Mouse (Mus musculus) layer of hippocampus, adult 9-11 months (tissue): ENCODE results near the gene Gm13272.
A peak's percentile ranks its signal among the peaks of the same experiment; 100 is the strongest.
"Not testable (repeated sequence)": the region's sequence is repeated elsewhere in the genome, so short reads cannot be mapped to it uniquely, and the experiment has no call there.

Experiments
- DNase-seq: peaks from one replicate; pipeline ENCODE4 v3.0.0; 2022

The Gm13272 gene

GRCm38 (mm10) chr4:88788402-88788801 lies 8.8 kb downstream of the Gm13272 start, which contains the start of gene Gm13277:
Gm13277 (plus strand) TSS chr4:88788632.
- peak; percentile 54 for DNase-seq

GRCm38 (mm10) chr4:88791250-88791649 lies 11.6 kb downstream of the Gm13272 start, which contains the start of gene Gm13278:
Gm13278 (plus strand) TSS chr4:88791550.
- not testable (repeated sequence) for DNase-seq

DNA sequence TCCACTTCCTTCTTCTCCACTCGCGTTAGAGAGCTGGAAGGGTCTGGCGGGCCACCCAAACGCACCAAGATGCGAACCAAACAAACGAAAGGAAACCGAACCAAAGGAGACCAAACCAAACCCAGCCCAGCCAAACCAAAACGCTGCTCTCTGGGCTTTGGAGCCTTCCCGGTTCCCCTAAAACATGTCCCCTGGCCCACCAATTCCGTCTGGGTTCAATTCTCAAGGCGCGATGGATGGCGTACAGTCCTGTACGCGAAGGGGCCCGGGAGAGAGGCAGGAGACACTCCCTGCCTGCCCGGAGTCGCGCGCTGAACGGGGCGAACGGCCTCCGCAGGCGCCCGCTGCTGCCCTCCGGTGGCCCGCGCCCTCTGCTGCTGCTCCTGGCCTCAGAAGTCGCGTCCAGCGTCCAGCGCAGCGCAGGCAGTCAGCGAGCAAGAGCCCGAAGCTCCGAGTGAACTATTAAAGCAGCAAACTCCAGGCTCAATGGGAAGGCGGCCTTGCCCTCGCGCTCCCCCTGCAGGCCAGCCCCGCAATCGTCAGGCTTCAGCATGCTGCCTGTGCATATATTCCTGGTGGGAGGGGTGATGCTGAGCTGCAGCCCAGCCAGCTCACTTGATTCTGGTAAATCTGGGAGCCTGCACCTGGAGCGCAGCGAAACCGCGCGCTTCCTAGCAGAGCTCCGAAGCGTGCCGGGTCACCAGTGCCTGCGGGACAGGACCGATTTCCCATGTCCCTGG lies 14.5 kb downstream of the Gm13272 start, which contains the start of gene Gm13275:
Gm13275 (plus strand) TSS at position 552 of the 740 bp plus-strand sequence.
- DNase-seq, result peak; percentile 50

GRCm38 (mm10) chr4:88797097-88797496 lies 17.4 kb downstream of the Gm13272 start, which contains the start of gene Gm13279:
Gm13279 (plus strand) TSS chr4:88797397.
- not testable (repeated sequence) for DNase-seq

- DNase-seq, result not testable (repeated sequence)
Observed at GRCm38 (mm10) chr4:88799365-88799764, 19.7 kb downstream of the Gm13272 start, which contains the start of gene Gm13285. Gm13285 (plus strand) TSS chr4:88799665.

- not testable (repeated sequence) for DNase-seq
Observed at GRCm38 (mm10) chr4:88802954-88803353, 23.3 kb downstream of the Gm13272 start, which contains the start of gene Gm13287. Gm13287 (plus strand) TSS chr4:88803254.

- DNase-seq, result not testable (repeated sequence)
Observed at GRCm38 (mm10) chr4:88805231-88805630, 25.6 kb downstream of the Gm13272 start, which contains the start of gene Gm13288. Gm13288 (plus strand) TSS chr4:88805531.

DNA sequence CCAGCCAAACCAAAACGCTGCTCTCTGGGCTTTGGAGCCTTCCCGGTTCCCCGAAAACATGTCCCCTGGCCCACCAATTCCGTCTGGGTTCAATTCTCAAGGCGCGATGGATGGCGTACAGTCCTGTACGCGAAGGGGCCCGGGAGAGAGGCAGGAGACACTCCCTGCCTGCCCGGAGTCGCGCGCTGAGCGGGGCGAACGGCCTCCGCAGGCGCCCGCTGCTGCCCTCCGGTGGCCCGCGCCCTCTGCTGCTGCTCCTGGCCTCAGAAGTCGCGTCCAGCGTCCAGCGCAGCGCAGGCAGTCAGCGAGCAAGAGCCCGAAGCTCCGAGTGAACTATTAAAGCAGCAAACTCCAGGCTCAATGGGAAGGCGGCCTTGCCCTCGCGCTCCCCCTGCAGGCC lies 26.1 kb downstream of the Gm13272 start:
- DNase-seq, result not testable (repeated sequence)

- no peak for DNase-seq
Observed at GRCm38 (mm10) chr4:88815928-88816327, 36.3 kb downstream of the Gm13272 start, which contains the start of gene Ifna7. Ifna7 (plus strand) TSS chr4:88816228.

GRCm38 (mm10) chr4:88819659-88820058 lies 40.0 kb downstream of the Gm13272 start, which contains the start of gene Ifna11:
Ifna11 (plus strand) TSS chr4:88819959.
- no peak for DNase-seq

DNA sequence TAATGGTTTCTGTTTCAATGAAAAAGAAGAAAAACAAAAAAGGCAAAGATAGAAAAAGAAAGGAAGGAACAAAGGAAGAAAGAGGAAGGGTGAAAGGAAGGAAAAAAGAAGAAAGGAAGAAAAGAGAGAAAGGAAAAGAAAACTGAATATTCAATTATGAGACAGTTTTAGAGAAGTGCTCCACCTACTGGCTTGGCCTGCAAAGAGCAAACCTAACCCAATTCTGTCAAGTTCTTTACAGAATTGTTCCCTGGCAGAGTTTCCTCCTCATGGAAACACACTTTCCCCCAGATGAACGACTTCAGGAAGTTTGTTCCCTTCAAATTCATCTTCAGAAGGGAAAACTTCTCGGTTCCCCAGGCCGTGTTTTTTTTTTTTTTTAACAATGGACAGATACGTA lies 43.3 kb downstream of the Gm13272 start:
- DNase-seq, result no peak

DNA sequence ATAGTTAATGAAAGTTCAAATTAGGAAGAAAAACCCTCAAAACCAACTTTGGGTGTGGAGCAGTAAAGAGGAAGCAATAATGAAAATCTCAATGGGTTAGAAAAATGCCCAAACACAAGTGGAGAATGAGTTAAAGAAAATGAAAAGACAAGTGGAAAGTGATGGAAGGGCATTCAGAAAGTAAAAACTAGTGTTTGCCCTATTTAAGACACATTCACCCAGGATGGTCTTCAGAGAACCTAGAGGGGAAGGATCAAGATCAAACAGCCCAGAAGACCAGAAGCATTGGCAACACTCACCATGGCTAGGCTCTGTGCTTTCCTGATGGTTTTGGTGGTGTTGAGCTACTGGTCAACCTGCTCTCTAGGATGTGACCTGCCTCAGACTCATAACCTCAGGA lies 47.5 kb downstream of the Gm13272 start, which contains the start of gene Ifna6:
Ifna6 (plus strand) TSS at position 301 of the 400 bp plus-strand sequence.
- not testable (repeated sequence) for DNase-seq
